Mouse (Mus musculus) MEL (cell line): ENCODE measurements around the gene Negr1.

Source experiments
- ETS1 ChIP-seq: IDR thresholded peaks from 2 replicates; pipeline ENCODE4 v1.6.1; 2012; ENCODE audit warnings: low read depth, mild to moderate bottlenecking, inconsistent platforms, low read length, improper control_type of control experiment, moderate library complexity
- JUND ChIP-seq: IDR thresholded peaks from 2 replicates; pipeline ENCODE4 v1.6.1; 2011; ENCODE audit warnings: low read depth, mild to moderate bottlenecking, improper control_type of control experiment, low read length
- MAX ChIP-seq: IDR thresholded peaks from 2 replicates; pipeline ENCODE4 v1.6.1; 2011; ENCODE audit warnings: low read length, improper control_type of control experiment
- POLR2A ChIP-seq, 2 experiments: IDR thresholded peaks; 2 replicates each; pipeline ENCODE4 v1.6.1; 2011 to 2012; ENCODE audit warnings: low read length in 2 of 2, mild to moderate bottlenecking in 2 of 2, control low read depth in 1 of 2, improper control_type of control experiment in 1 of 2, low read depth in 1 of 2, moderate library complexity in 1 of 2; ENCODE audit not compliant: control insufficient read depth in 1 of 2, insufficient read depth in 1 of 2, poor library complexity in 1 of 2
- POLR2AphosphoS5 ChIP-seq: IDR thresholded peaks from 2 replicates; pipeline ENCODE4 v1.6.1; 2012; ENCODE audit warnings: low read depth, borderline replicate concordance, mild to moderate bottlenecking, inconsistent platforms, low read length, moderate library complexity, mixed read lengths
- SIN3A ChIP-seq: IDR thresholded peaks from 2 replicates; pipeline ENCODE4 v1.6.1; 2012; ENCODE audit warnings: low read length, improper control_type of control experiment, inconsistent platforms
- TAL1 ChIP-seq: IDR thresholded peaks from 2 replicates; pipeline ENCODE4 v1.6.1; 2012; ENCODE audit warnings: mild to moderate bottlenecking, inconsistent platforms, low read length, moderate library complexity, mixed read lengths

DNA sequence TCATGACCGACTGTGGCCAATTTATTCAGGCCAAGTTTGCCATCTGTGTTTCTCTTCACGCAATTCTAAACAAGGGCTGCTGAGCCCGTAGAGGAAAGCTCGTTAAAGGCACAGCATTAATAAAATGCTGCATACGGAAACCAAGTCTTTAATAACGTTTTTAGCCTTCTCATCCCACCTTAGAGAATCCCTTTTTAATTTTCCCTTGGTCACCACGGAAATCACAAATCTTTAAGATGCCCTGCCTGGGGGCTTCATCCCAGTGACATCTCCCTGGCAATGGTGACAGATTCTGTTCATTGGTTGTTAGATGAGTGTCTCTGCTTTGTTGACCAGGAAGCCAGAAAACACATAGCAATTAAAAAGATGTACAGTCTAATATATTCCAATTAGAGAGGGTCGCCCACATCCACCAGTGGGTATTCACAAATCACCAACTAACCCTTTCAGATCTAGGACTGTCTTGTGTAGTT, 35.1 kb upstream of the Negr1 start:
- TF ChIP-seq ETS1 (no peak), JUND (no peak), POLR2AphosphoS5 (no peak), POLR2A (IDR thresholded peaks at IDR 0.05; ENCODE audit: control insufficient read depth in 1 of 2, insufficient read depth in 1 of 2, low read depth in 1 of 2, low read length in 2 of 2, poor library complexity in 1 of 2) (no peak), MAX (no peak), SIN3A (no peak), TAL1 (no peak)
